Mouse (Mus musculus): ENCODE data around the gene Pnkp. TPM values are rescaled to one million over a fixed set of nuclear protein-coding genes. Genes with fewer than 3 reads are reported as not detected.

The Pnkp gene
- polyA plus RNA-seq, 1 experiment from 2014 or later, result 17.4 TPM

DNA sequence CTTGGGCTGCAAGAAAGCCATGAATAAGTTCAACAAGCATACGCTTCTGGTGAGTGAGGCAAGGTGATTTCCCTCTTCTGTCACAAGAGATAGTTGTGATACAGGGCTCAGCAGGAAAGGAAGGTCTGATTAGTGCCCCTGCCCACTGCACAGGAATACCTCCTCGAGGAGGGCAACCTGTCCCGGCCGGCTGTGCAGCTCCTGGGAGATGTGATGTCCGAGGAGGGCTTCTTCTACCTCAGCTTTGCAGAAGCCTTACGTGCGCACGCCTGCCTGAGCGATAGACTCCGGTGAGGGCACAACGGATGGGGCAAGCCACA lies 17.8 kb upstream of the Pnkp start:
- WGBS (ENCODE audit: missing documents), result 45% methylated on average over 11 of the region's 11 CpGs
- Histone ChIP-seq H3K79me2 (ENCODE audit: inconsistent target) (no peaks in the 10 kb centered on the region; the same call in 1 of the 2 replicates), H3K4me3 (ENCODE audit: inconsistent target) (no peak overlapping the region), H3K27ac (no peak overlapping the region), H3K36me3 (ENCODE audit: inconsistent target) (peaks cover 29% of the 10 kb centered on the region)

DNA sequence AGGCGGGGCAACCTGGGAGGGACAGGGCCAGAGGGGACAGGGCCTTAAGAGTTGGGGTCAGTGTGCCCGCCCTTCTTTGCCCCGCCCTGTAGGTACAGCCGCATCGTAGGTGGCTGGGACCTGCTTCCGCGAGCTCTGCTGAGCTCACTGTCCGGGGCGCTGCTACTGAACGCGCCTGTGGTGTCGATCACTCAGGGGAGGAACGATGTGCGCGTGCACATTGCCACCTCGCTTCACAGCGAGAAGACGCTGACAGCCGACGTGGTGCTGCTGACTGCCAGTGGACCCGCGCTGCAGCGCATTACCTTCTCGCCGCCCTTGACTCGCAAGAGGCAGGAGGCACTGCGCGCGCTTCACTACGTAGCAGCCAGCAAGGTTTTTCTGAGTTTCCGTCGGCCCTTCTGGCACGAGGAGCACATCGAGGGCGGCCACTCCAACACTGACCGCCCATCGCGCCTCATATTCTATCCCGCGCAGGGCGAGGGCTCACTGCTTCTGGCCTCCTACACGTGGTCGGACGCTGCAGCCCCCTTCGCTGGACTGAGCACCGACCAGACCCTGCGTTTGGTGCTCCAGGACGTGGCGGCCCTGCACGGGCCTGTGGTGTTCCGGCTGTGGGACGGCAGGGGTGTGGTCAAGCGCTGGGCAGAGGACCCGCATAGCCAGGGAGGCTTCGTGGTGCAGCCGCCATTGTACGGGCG lies 17.3 kb upstream of the Pnkp start:
- Histone ChIP-seq H3K4me3 (ENCODE audit: inconsistent target) (no peak overlapping the region), H3K79me2 (ENCODE audit: inconsistent target) (no peaks in the 10 kb centered on the region), H3K36me3 (ENCODE audit: inconsistent target) (peaks cover 34% of the 10 kb centered on the region), H3K27ac (no peak overlapping the region)
- WGBS (ENCODE audit: missing documents), result 15% methylated on average over 55 of the region's 58 CpGs

DNA sequence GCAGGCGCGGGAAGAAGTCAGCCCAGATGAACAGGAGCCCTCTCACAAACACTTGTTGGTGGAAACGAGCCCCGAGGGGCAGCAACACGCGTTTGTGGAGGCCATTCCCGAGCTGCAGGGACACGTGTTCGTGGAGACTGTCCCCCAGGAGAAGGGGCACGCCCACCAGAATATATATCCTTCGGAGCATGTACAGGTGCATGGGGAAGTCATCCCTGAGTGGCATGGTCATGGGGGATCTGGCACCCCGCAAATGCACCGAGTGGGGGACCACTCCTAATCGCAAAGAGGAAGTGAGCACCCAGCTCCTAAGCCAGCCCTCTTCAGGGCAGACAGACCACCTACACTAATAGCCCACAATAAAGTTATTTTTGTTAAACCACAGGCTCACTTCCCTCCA lies 16.5 kb upstream of the Pnkp start:
- Histone ChIP-seq H3K79me2 (ENCODE audit: inconsistent target) (no peaks in the 10 kb centered on the region), H3K36me3 (ENCODE audit: inconsistent target) (peaks cover 42% of the 10 kb centered on the region), H3K27ac (no peak overlapping the region), H3K4me3 (ENCODE audit: inconsistent target) (no peak overlapping the region)
- WGBS (ENCODE audit: missing documents), result 23% methylated on average over 14 of the region's 14 CpGs

DNA sequence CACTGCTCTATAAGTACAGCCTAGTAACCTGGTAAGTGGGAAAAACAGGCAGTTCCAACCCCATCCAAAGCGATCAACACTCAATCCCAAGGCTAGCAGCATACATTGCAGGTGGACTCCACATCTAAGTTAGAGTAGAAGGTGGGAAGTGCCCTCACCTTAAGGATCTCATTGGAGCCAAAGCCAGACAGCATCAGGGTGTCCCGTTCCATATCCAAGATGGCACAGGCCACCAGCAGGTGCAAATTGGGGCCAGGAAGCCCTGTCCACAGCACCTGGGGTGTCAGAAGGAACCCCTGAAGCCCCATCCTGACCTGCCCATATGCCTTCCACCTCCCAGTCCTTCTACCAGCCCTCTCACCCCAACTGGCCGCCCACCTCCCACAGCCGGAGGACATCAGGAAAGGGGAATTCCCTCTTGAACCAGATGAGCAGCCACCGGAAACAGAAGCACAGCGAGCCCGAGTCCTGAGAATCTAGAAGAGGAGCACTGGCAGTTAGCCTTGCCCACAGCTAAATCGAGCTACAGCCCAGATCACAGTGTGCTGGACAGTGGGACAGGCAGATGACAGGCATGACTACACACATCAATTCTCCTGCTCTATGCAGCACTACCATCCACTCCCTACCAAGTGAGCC lies 15.0 kb upstream of the Pnkp start:
- no peak overlapping the region for H3K27ac ChIP-seq
- H3K79me2 ChIP-seq (ENCODE audit: inconsistent target), result peaks cover 13% of the 10 kb centered on the region; the same call in 1 of the 2 replicates
- WGBS (ENCODE audit: missing documents), result 98% methylated on average over 8 of the region's 8 CpGs
- no peak overlapping the region for H3K4me3 ChIP-seq (ENCODE audit: inconsistent target)
- peaks cover 56% of the 10 kb centered on the region for H3K36me3 ChIP-seq (ENCODE audit: inconsistent target)

DNA sequence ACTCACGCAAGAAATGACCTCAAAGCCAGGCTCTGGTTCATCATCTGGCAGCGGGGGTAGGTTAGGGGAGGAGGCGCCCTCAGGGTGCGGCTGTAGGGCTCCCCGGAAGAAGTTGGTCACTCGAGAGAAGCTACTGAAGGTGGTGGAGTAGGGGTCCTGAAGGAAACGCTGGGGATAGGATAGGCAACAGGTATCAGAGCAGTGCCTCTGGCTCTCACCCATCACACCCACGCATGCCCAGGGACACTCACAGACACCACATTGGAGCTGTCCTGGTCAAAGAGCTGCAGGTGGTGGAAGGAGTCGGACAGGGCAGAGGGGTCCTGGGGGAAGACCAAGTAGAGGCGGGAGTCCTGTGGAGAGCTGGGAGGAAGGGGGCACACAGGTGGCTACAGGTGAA lies 11.9 kb upstream of the Pnkp start:
- Histone ChIP-seq H3K36me3 (ENCODE audit: inconsistent target) (peaks cover 56% of the 10 kb centered on the region), H3K4me3 (ENCODE audit: inconsistent target) (no peak overlapping the region)
- WGBS (ENCODE audit: missing documents), result 95% methylated on average over 10 of the region's 10 CpGs

DNA sequence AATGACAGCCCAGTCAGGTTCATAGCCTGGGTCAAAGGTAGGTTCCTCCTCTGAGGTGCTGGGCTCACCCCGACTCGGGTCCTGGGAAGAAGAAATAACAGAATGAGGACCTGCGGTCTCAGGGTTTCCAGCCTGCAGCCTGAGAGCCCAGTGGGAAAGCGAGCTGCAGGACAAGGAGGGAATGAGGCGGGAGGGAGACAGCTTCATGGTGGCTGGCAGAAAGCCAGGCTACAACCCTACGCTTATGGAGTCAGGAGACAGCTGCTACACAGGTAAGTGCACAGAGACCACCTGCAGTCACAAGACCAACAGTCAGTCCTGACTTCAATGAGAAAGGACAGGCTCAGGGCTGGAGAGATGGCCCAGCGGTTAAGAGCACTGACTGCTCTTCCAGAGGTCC lies 10.1 kb upstream of the Pnkp start:
- Histone ChIP-seq H3K27ac (no peak overlapping the region), H3K4me3 (ENCODE audit: inconsistent target) (no peak overlapping the region), H3K36me3 (ENCODE audit: inconsistent target) (peaks cover 50% of the 10 kb centered on the region), H3K79me2 (ENCODE audit: inconsistent target) (peaks cover 43% of the 10 kb centered on the region)
- WGBS (ENCODE audit: missing documents), result 93% methylated on average over 3 of the region's 7 CpGs

More for the DNA sequence above, 11.9 kb upstream of the Pnkp start:
- peaks cover 27% of the 10 kb centered on the region for H3K79me2 ChIP-seq (ENCODE audit: inconsistent target)
- no peak overlapping the region for H3K27ac ChIP-seq

DNA sequence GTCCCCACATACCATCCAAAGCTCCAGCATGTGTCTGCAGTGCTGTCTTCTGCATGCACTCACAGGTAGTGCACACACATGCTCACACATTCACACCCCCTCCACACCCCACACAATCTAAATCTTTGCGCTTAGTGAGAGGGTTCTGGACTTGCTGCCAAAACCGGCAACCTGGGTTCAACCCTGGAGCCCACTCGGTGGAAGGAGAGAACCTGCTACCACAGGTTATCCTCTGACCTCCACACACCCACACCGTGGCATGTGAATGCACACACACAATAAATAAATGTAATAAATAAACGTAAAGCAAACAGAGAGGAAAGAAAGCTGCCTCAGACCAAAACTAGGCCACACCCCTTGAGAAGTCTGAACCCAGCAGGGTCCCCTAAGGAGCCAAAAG lies 9.2 kb upstream of the Pnkp start:
- H3K36me3 ChIP-seq (ENCODE audit: inconsistent target), result peaks cover 40% of the 10 kb centered on the region
- 72% methylated on average over 5 of the region's 5 CpGs for WGBS (ENCODE audit: missing documents)
- H3K4me3 ChIP-seq (ENCODE audit: inconsistent target), result peak overlapping the region; percentile 81
- peaks cover 52% of the 10 kb centered on the region for H3K79me2 ChIP-seq (ENCODE audit: inconsistent target)
- peak overlapping the region; percentile 99; the same call in 1 of the 2 replicates for H3K27ac ChIP-seq

DNA sequence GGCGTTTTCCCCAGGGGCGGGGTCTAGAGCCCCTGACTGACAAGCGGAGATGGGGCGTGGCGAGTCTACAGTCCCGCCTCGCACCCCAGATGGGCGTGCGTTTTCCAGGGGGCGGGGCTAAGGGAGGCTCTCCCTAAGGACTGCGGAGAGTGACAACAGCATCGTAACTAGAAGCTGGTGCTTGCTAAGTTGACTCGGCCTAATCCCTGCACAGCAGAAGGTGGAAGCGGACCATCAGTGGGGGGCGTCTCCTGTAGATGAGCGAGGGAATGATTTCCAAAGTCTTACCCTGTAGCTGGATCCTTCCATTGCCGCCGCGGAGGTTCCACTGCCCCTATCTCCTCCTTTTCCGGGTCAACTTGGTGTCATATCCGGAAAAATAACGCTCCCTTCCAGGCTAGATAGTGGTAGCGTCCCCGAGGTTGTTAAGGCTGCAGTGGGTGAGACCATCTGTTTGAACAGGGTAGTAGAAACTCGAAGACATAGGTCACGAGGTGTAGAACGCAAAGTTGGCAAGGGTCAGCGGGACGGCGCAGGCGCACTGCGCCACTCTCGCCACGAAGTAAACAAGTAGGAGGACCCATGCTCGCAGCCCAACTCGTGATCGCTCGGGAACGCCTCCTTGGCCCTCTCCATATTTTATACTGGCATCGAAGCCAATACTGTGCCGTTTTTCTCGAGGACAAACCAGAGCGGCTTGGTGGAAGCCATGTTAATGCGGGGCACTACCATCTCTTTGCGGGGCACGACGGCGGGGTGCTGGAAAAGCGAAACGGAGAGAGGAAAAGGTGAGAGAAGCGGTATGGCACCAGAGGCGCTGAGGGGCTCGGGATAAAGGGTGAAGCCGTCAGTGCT lies 8.2 kb upstream of the Pnkp start, which contains the start of the genes Akt1s1 and Tbc1d17:
TSS of gene Akt1s1 (plus strand) at position 431 of the 855 bp plus-strand sequence.
TSS of gene Tbc1d17 (minus strand) at position 519 of the 855 bp plus-strand sequence.
- WGBS (ENCODE audit: missing documents), result 1% methylated on average over 54 of the region's 54 CpGs
- H3K36me3 ChIP-seq (ENCODE audit: inconsistent target), result peaks cover 30% of the 10 kb centered on the region
- peaks cover 62% of the 10 kb centered on the region for H3K79me2 ChIP-seq (ENCODE audit: inconsistent target)
- peak within 1 kb of the TSS; percentile 81 for H3K4me3 ChIP-seq (ENCODE audit: inconsistent target)
- peak within 1 kb of the TSS; percentile 99 for H3K27ac ChIP-seq

DNA sequence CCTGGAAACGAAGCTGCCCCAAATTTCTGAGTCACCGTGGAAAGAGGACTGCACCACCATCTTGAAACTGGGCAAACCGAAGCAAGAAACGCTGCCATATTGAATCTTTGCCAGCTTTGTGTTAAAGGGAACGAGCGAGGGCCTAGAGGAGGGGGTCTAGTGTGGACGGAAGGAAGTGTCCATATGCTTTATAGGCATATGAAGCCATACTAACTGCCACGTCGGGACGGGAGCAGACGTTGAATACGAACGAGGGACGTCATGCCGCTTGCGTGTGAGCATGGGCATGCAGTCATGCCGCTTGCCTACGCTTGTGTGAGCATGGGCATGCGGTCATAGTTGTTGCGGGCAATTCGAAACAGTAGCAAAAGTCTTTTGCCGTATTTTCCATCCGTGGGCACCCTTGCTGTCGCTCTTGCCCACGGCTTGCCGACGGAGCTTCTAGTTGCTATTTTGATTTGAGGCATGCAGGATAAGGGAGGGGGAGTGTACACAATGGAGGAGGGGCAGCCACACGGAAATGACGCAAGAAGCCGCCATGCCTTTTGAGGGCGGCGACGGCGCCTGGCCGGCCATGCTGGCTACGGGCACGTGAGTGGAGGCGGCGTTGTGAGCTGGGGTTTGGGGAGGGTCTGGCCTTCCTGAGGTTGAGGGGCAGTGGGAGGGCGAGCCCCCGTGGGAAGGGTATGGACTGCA lies 7.4 kb upstream of the Pnkp start:
- peaks cover 66% of the 10 kb centered on the region for H3K79me2 ChIP-seq (ENCODE audit: inconsistent target)
- peaks cover 23% of the 10 kb centered on the region for H3K36me3 ChIP-seq (ENCODE audit: inconsistent target)
- peak overlapping the region; percentile 81 for H3K4me3 ChIP-seq (ENCODE audit: inconsistent target)
- H3K27ac ChIP-seq, result peak overlapping the region; percentile 99
- under 1% methylated on average over 41 of the region's 41 CpGs for WGBS (ENCODE audit: missing documents)

DNA sequence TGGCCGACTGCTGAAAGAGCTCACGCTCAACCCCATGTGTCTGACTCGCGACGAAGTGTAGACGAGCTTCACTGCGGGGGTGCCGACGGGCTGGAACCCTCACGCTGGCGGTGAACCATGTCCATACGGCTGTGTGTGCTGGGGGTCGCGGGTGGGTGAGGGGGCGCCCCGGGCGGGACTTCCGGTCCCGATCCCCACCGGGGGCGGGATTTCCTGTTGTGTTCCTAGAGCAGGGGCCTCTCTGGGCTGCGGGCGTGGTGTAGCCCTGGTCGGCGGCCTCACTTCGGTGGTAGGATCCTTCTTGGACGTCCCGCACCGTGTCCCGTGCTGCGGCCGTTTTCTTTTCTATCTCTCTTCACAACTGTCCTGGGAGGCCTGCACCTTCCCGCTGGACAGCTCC lies 6.8 kb upstream of the Pnkp start:
- H3K36me3 ChIP-seq (ENCODE audit: inconsistent target), result peaks cover 17% of the 10 kb centered on the region
- peaks cover 66% of the 10 kb centered on the region for H3K79me2 ChIP-seq (ENCODE audit: inconsistent target)
- H3K4me3 ChIP-seq (ENCODE audit: inconsistent target), result peak overlapping the region; percentile 81
- peak overlapping the region; percentile 99 for H3K27ac ChIP-seq
- WGBS (ENCODE audit: missing documents), result under 1% methylated on average over 22 of the region's 33 CpGs

DNA sequence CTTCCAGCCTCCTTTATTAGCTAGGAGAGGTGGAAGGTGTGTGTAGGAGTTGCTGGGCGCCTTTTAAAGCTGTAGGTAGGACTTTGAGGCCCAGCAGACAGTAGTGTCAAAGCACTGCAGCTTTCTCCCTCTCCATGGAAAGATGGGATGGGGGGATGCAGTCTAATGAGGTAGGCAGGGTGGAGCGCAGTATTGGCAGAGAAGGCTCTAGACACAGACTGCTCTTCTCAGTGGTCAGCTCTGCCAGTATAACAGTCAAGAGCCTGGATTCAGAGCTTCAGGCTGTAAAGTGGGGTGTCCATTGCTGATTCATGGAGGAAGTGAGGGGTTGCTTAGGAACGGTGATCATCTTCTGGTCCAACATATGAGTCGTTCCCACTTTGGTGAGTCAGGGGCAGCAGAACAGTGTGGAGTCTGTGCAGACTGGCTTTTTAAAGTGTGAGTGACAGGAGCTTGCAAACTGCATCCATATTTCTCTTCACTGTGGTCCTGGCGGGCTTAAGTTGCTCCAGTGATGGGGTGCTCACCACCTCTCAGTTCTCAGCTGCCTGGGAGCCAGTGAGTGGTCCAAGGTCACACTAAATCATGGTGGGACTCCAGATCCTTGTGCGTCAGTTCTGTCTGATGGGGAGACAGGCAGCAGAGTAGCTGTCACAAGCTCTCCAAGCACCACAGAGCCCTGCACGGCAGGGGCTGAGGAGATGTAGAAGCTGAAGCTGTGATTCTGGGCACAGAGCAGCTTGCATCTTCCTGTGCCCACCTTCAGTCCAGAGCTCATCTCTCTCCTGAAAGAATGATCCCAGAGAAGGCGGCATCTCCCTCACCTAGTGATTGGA lies 5.9 kb upstream of the Pnkp start:
- WGBS (ENCODE audit: missing documents), result 62% methylated on average over 8 of the region's 8 CpGs
- peaks cover 8% of the 10 kb centered on the region; the same call in 1 of the 2 replicates for H3K36me3 ChIP-seq (ENCODE audit: inconsistent target)
- H3K79me2 ChIP-seq (ENCODE audit: inconsistent target), result peaks cover 67% of the 10 kb centered on the region

DNA sequence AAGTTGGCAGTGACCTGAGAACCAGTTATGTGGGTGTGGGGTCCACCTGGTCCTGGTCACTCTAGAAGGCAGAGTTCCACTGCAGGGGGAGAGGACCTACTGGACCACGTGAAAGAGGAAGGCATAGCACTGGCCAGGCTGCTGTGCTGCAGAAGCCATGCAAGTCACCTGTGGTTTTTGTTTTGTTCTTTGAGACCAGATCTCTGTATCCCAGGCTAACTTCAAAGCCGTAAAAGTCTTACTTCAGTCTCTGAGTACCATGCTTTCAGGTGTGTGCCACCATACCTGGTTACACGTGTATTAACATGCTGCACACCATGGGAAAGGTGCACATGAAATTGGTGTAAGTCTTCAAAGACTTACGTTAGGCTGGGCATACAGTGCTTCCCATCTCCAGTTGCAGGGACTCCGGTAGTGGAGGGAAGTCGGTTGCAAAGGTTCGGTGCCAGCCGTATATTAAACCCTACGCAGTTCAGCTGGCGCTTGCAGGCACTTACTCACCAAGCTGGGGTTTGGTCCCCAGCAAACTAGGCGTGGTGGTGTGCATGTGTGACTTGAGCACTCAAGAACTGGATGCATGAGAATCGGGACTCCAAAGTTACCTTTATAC lies 5.2 kb upstream of the Pnkp start:
- H3K36me3 ChIP-seq (ENCODE audit: inconsistent target), result peaks cover under 1% of the 10 kb centered on the region; the same call in 1 of the 2 replicates
- H3K4me3 ChIP-seq (ENCODE audit: inconsistent target), result no peak overlapping the region
- WGBS (ENCODE audit: missing documents), result 88% methylated on average over 11 of the region's 12 CpGs
- H3K79me2 ChIP-seq (ENCODE audit: inconsistent target), result peaks cover 60% of the 10 kb centered on the region
- H3K27ac ChIP-seq, result no peak overlapping the region

More for the DNA sequence above, 5.9 kb upstream of the Pnkp start:
- H3K4me3 ChIP-seq (ENCODE audit: inconsistent target), result peak overlapping the region; percentile 81
- H3K27ac ChIP-seq, result peak overlapping the region; percentile 99

Measured in macrophage (primary cell).